Mouse (Mus musculus) megakaryocyte, embryonic 14.5 days (primary cell): Measurements from ENCODE around the gene Pde4dip. TPM values are rescaled to one million over a fixed set of nuclear protein-coding genes. Genes with fewer than 3 reads are reported as not detected.

Experiments
- H3K27me3 ChIP-seq: replicated peaks from 2 replicates; pipeline ENCODE3; 2012; ENCODE audit warnings: inconsistent platforms
- H3K36me3 ChIP-seq: replicated peaks from 2 replicates; pipeline ENCODE3; 2012; ENCODE audit warnings: low read length, inconsistent platforms, mixed read lengths
- H3K4me1 ChIP-seq: 2 replicates; pipeline ENCODE4 v1.6.1; 2012; ENCODE audit warnings: inconsistent platforms
- H3K4me3 ChIP-seq: replicated peaks from 2 replicates; pipeline ENCODE3; 2012; ENCODE audit warnings: moderate library complexity, mild to moderate bottlenecking, inconsistent platforms
- H3K9me3 ChIP-seq: 2 replicates; pipeline ENCODE4 v1.6.1; 2012; ENCODE audit warnings: inconsistent platforms
- FLI1 ChIP-seq: IDR thresholded peaks from 2 replicates; pipeline ENCODE4 v1.6.1; 2012; ENCODE audit warnings: low read length, inconsistent platforms, mixed read lengths
- GATA1 ChIP-seq: IDR thresholded peaks from 3 replicates; pipeline ENCODE4 v1.6.1; 2012; ENCODE audit warnings: mixed read lengths, low read length, inconsistent platforms, borderline replicate concordance
- polyA plus RNA-seq: library from polyadenylated mRNA; stranded (reverse); fragments of >175 nt; gene quantifications from 2 replicates; pipeline ENCODE4 v1.2.3, GENCODE M21; 2012; ENCODE audit warnings: low replicate concordance; ENCODE audit not compliant: insufficient read depth

Gene Pde4dip
- polyA plus RNA-seq, 1 experiment = 0.38 TPM

GRCm38 (mm10) chr3:97847626-97848025, 40.9 kb downstream of the Pde4dip start:
- Histone ChIP-seq H3K36me3 (no peaks in the 10 kb centered on the region), H3K9me3 (no peaks in the 10 kb centered on the region), H3K27me3 (peaks cover 7% of the 10 kb centered on the region), H3K4me1 (0 out of 2 replicates have a peak, but pooled peaks cover under 1% of the 10 kb centered on the region), H3K4me3 (no peak overlapping the region)
- TF ChIP-seq GATA1 = no peak
- no peak for TF ChIP-seq FLI1

GRCm38 (mm10) chr3:97846448-97846847, 42.1 kb downstream of the Pde4dip start:
- Histone ChIP-seq H3K4me1 (peaks cover 6% of the 10 kb centered on the region; the same call in 1 of the 2 replicates), H3K4me3 (no peak overlapping the region), H3K27me3 (peaks cover 8% of the 10 kb centered on the region), H3K36me3 (no peaks in the 10 kb centered on the region), H3K9me3 (no peaks in the 10 kb centered on the region)
- TF ChIP-seq GATA1 = no peak
- no peak for TF ChIP-seq FLI1

GRCm38 (mm10) chr3:97844821-97845201, 43.7 kb downstream of the Pde4dip start:
- no peaks in the 10 kb centered on the region for H3K9me3 ChIP-seq

GRCm38 (mm10) chr3:97844163-97844820, 44.2 kb downstream of the Pde4dip start:
- H3K4me1 ChIP-seq = peaks cover 6% of the 10 kb centered on the region; the same call in 1 of the 2 replicates
- H3K9me3 ChIP-seq = no peaks in the 10 kb centered on the region
- H3K36me3 ChIP-seq = no peaks in the 10 kb centered on the region
- no peak overlapping the region for H3K4me3 ChIP-seq
- TF ChIP-seq GATA1 (no peak), FLI1 (no peak)
- peaks cover 14% of the 10 kb centered on the region for H3K27me3 ChIP-seq

More at GRCm38 (mm10) chr3:97844821-97845201, 43.7 kb downstream of the Pde4dip start:
- peaks cover 10% of the 10 kb centered on the region for H3K27me3 ChIP-seq
- no peak overlapping the region for H3K4me3 ChIP-seq
- no peaks in the 10 kb centered on the region for H3K36me3 ChIP-seq
- TF ChIP-seq GATA1 (no peak), FLI1 (no peak)
- peaks cover 6% of the 10 kb centered on the region; the same call in 1 of the 2 replicates for H3K4me1 ChIP-seq

- H3K36me3 ChIP-seq = no peaks in the 10 kb centered on the region
- peaks cover 14% of the 10 kb centered on the region for H3K27me3 ChIP-seq
- peaks cover 6% of the 10 kb centered on the region; the same call in 1 of the 2 replicates for H3K4me1 ChIP-seq
- TF ChIP-seq GATA1 = no peak
- TF ChIP-seq FLI1 = no peak
- H3K4me3 ChIP-seq = no peak overlapping the region
- peaks cover 4% of the 10 kb centered on the region; the same call in 1 of the 2 replicates for H3K9me3 ChIP-seq
Observed at GRCm38 (mm10) chr3:97842641-97843040, 45.9 kb downstream of the Pde4dip start.

GRCm38 (mm10) chr3:97840439-97840838, 48.1 kb downstream of the Pde4dip start:
- Histone ChIP-seq H3K36me3 (no peaks in the 10 kb centered on the region), H3K4me1 (peaks cover 6% of the 10 kb centered on the region; the same call in 1 of the 2 replicates), H3K9me3 (peaks cover 4% of the 10 kb centered on the region; the same call in 1 of the 2 replicates), H3K27me3 (peaks cover 10% of the 10 kb centered on the region), H3K4me3 (no peak overlapping the region)
- TF ChIP-seq GATA1 = no peak
- no peak for TF ChIP-seq FLI1

GRCm38 (mm10) chr3:97835888-97836287, 52.6 kb downstream of the Pde4dip start:
- H3K4me3 ChIP-seq = no peak overlapping the region
- peaks cover 4% of the 10 kb centered on the region; the same call in 1 of the 2 replicates for H3K9me3 ChIP-seq
- no peaks in the 10 kb centered on the region for H3K4me1 ChIP-seq
- peaks cover 11% of the 10 kb centered on the region for H3K27me3 ChIP-seq
- H3K36me3 ChIP-seq = no peaks in the 10 kb centered on the region
- TF ChIP-seq GATA1 (no peak), FLI1 (no peak)

GRCm38 (mm10) chr3:97834625-97835024, 53.9 kb downstream of the Pde4dip start:
- TF ChIP-seq FLI1 (no peak), GATA1 (no peak)
- Histone ChIP-seq H3K4me1 (no peaks in the 10 kb centered on the region), H3K36me3 (no peaks in the 10 kb centered on the region), H3K27me3 (peaks cover 9% of the 10 kb centered on the region), H3K9me3 (peaks cover 4% of the 10 kb centered on the region; the same call in 1 of the 2 replicates), H3K4me3 (no peak overlapping the region)

GRCm38 (mm10) chr3:97831564-97832320, 56.8 kb downstream of the Pde4dip start:
- TF ChIP-seq GATA1 (no peak), FLI1 (no peak)
- Histone ChIP-seq H3K4me1 (no peaks in the 10 kb centered on the region), H3K36me3 (no peaks in the 10 kb centered on the region), H3K9me3 (no peaks in the 10 kb centered on the region), H3K4me3 (no peak overlapping the region), H3K27me3 (peaks cover 14% of the 10 kb centered on the region)

GRCm38 (mm10) chr3:97830622-97831021, 57.9 kb downstream of the Pde4dip start:
- Histone ChIP-seq H3K4me1 (no peaks in the 10 kb centered on the region), H3K9me3 (no peaks in the 10 kb centered on the region), H3K27me3 (peaks cover 21% of the 10 kb centered on the region), H3K4me3 (no peak overlapping the region), H3K36me3 (no peaks in the 10 kb centered on the region)
- no peak for TF ChIP-seq FLI1
- no peak for TF ChIP-seq GATA1
